Mouse (Mus musculus): ENCODE measurements around the gene Hist1h4h. TPM values are rescaled to one million over a fixed set of nuclear protein-coding genes. Genes with fewer than 3 reads are reported as not detected.

Gene Hist1h4h
- polyA plus RNA-seq, 1 experiment from 2014 or later: not detected

Other genes with a start within 250 kb of the Hist1h4h start
- gene Zfp322a, start 161.8 kb upstream of the Hist1h4h start, polyA plus RNA-seq (2014; fragmentation: Illumina TruSeq; extraction: RNeasy Lipid Tissue Mini Kit (QIAGEN cat#74804); ENCODE audit: low read depth, low replicate concordance): 97.3 TPM
- 2.2 TPM for gene Abt1, start 107.2 kb upstream of the Hist1h4h start, polyA plus RNA-seq (2014; fragmentation: Illumina TruSeq; extraction: RNeasy Lipid Tissue Mini Kit (QIAGEN cat#74804); ENCODE audit: low read depth, low replicate concordance)
- 4.6 TPM for gene Btn1a1, start 65.1 kb upstream of the Hist1h4h start, polyA plus RNA-seq (2014; fragmentation: Illumina TruSeq; extraction: RNeasy Lipid Tissue Mini Kit (QIAGEN cat#74804); ENCODE audit: low read depth, low replicate concordance)
- not detected for gene Btn2a2, start 42.2 kb upstream of the Hist1h4h start, polyA plus RNA-seq (2014; fragmentation: Illumina TruSeq; extraction: RNeasy Lipid Tissue Mini Kit (QIAGEN cat#74804); ENCODE audit: low read depth, low replicate concordance)
- gene Hist1h2af, start 2.9 kb downstream of the Hist1h4h start, polyA plus RNA-seq (2014; fragmentation: Illumina TruSeq; extraction: RNeasy Lipid Tissue Mini Kit (QIAGEN cat#74804); ENCODE audit: low read depth, low replicate concordance): not detected
- not detected for gene Hist1h3g, start 4.4 kb downstream of the Hist1h4h start, polyA plus RNA-seq (2014; fragmentation: Illumina TruSeq; extraction: RNeasy Lipid Tissue Mini Kit (QIAGEN cat#74804); ENCODE audit: low read depth, low replicate concordance)
- 2.1 TPM for gene Hist1h2bh, start 12.3 kb downstream of the Hist1h4h start, polyA plus RNA-seq (2014; fragmentation: Illumina TruSeq; extraction: RNeasy Lipid Tissue Mini Kit (QIAGEN cat#74804); ENCODE audit: low read depth, low replicate concordance)
- gene Hist1h3f, start 13.0 kb downstream of the Hist1h4h start, polyA plus RNA-seq (2014; fragmentation: Illumina TruSeq; extraction: RNeasy Lipid Tissue Mini Kit (QIAGEN cat#74804); ENCODE audit: low read depth, low replicate concordance): not detected
- not detected for gene Hist1h4f, start 20.6 kb downstream of the Hist1h4h start, polyA plus RNA-seq (2014; fragmentation: Illumina TruSeq; extraction: RNeasy Lipid Tissue Mini Kit (QIAGEN cat#74804); ENCODE audit: low read depth, low replicate concordance)
- 3.9 TPM for gene Hist1h1d, start 22.2 kb downstream of the Hist1h4h start, polyA plus RNA-seq (2014; fragmentation: Illumina TruSeq; extraction: RNeasy Lipid Tissue Mini Kit (QIAGEN cat#74804); ENCODE audit: low read depth, low replicate concordance)
- gene Hist1h3e, start 31.3 kb downstream of the Hist1h4h start, polyA plus RNA-seq (2014; fragmentation: Illumina TruSeq; extraction: RNeasy Lipid Tissue Mini Kit (QIAGEN cat#74804); ENCODE audit: low read depth, low replicate concordance): not detected
- gene Hist1h2ae, start 40.2 kb downstream of the Hist1h4h start, polyA plus RNA-seq (2014; fragmentation: Illumina TruSeq; extraction: RNeasy Lipid Tissue Mini Kit (QIAGEN cat#74804); ENCODE audit: low read depth, low replicate concordance): not detected
- gene Hist1h2bg, start 40.3 kb downstream of the Hist1h4h start, polyA plus RNA-seq (2014; fragmentation: Illumina TruSeq; extraction: RNeasy Lipid Tissue Mini Kit (QIAGEN cat#74804); ENCODE audit: low read depth, low replicate concordance): 3.6 TPM
- gene Hist1h2bf, start 43.1 kb downstream of the Hist1h4h start, polyA plus RNA-seq (2014; fragmentation: Illumina TruSeq; extraction: RNeasy Lipid Tissue Mini Kit (QIAGEN cat#74804); ENCODE audit: low read depth, low replicate concordance): not detected
- not detected for gene Hist1h2ad, start 43.3 kb downstream of the Hist1h4h start, polyA plus RNA-seq (2014; fragmentation: Illumina TruSeq; extraction: RNeasy Lipid Tissue Mini Kit (QIAGEN cat#74804); ENCODE audit: low read depth, low replicate concordance)
- gene Hist1h3d, start 44.7 kb downstream of the Hist1h4h start, polyA plus RNA-seq (2014; fragmentation: Illumina TruSeq; extraction: RNeasy Lipid Tissue Mini Kit (QIAGEN cat#74804); ENCODE audit: low read depth, low replicate concordance): 6.7 TPM
- gene Hist1h4d, start 50.5 kb downstream of the Hist1h4h start, polyA plus RNA-seq (2014; fragmentation: Illumina TruSeq; extraction: RNeasy Lipid Tissue Mini Kit (QIAGEN cat#74804); ENCODE audit: low read depth, low replicate concordance): 2.3 TPM
- 16.9 TPM for gene Hist1h2be, start 90.1 kb downstream of the Hist1h4h start, polyA plus RNA-seq (2014; fragmentation: Illumina TruSeq; extraction: RNeasy Lipid Tissue Mini Kit (QIAGEN cat#74804); ENCODE audit: low read depth, low replicate concordance)
- gene Hist1h1e, start 91.5 kb downstream of the Hist1h4h start, polyA plus RNA-seq (2014; fragmentation: Illumina TruSeq; extraction: RNeasy Lipid Tissue Mini Kit (QIAGEN cat#74804); ENCODE audit: low read depth, low replicate concordance): 6.3 TPM
- gene Hist1h2ac, start 152.9 kb downstream of the Hist1h4h start, polyA plus RNA-seq (2014; fragmentation: Illumina TruSeq; extraction: RNeasy Lipid Tissue Mini Kit (QIAGEN cat#74804); ENCODE audit: low read depth, low replicate concordance): 9.6 TPM
- 364 TPM for gene Hist1h2bc, start 153.1 kb downstream of the Hist1h4h start, polyA plus RNA-seq (2014; fragmentation: Illumina TruSeq; extraction: RNeasy Lipid Tissue Mini Kit (QIAGEN cat#74804); ENCODE audit: low read depth, low replicate concordance)
- gene Hist1h1t, start 164.8 kb downstream of the Hist1h4h start, polyA plus RNA-seq (2014; fragmentation: Illumina TruSeq; extraction: RNeasy Lipid Tissue Mini Kit (QIAGEN cat#74804); ENCODE audit: low read depth, low replicate concordance): not detected
- 2.2 TPM for gene Hist1h4c, start 167.4 kb downstream of the Hist1h4h start, polyA plus RNA-seq (2014; fragmentation: Illumina TruSeq; extraction: RNeasy Lipid Tissue Mini Kit (QIAGEN cat#74804); ENCODE audit: low read depth, low replicate concordance)
- gene Hfe, start 179.8 kb downstream of the Hist1h4h start, polyA plus RNA-seq (2014; fragmentation: Illumina TruSeq; extraction: RNeasy Lipid Tissue Mini Kit (QIAGEN cat#74804); ENCODE audit: low read depth, low replicate concordance): 13.2 TPM
- 96.7 TPM for gene Hist1h1c, start 207.8 kb downstream of the Hist1h4h start, polyA plus RNA-seq (2014; fragmentation: Illumina TruSeq; extraction: RNeasy Lipid Tissue Mini Kit (QIAGEN cat#74804); ENCODE audit: low read depth, low replicate concordance)
- not detected for gene Hist1h3c, start 214.6 kb downstream of the Hist1h4h start, polyA plus RNA-seq (2014; fragmentation: Illumina TruSeq; extraction: RNeasy Lipid Tissue Mini Kit (QIAGEN cat#74804); ENCODE audit: low read depth, low replicate concordance)
- gene Hist1h2bb, start 215.7 kb downstream of the Hist1h4h start, polyA plus RNA-seq (2014; fragmentation: Illumina TruSeq; extraction: RNeasy Lipid Tissue Mini Kit (QIAGEN cat#74804); ENCODE audit: low read depth, low replicate concordance): not detected
- not detected for gene Hist1h2ab, start 220.1 kb downstream of the Hist1h4h start, polyA plus RNA-seq (2014; fragmentation: Illumina TruSeq; extraction: RNeasy Lipid Tissue Mini Kit (QIAGEN cat#74804); ENCODE audit: low read depth, low replicate concordance)
- not detected for gene Hist1h3b, start 221.2 kb downstream of the Hist1h4h start, polyA plus RNA-seq (2014; fragmentation: Illumina TruSeq; extraction: RNeasy Lipid Tissue Mini Kit (QIAGEN cat#74804); ENCODE audit: low read depth, low replicate concordance)
- not detected for gene Hist1h4b, start 226.0 kb downstream of the Hist1h4h start, polyA plus RNA-seq (2014; fragmentation: Illumina TruSeq; extraction: RNeasy Lipid Tissue Mini Kit (QIAGEN cat#74804); ENCODE audit: low read depth, low replicate concordance)
- not detected for gene Hist1h4a, start 230.2 kb downstream of the Hist1h4h start, polyA plus RNA-seq (2014; fragmentation: Illumina TruSeq; extraction: RNeasy Lipid Tissue Mini Kit (QIAGEN cat#74804); ENCODE audit: low read depth, low replicate concordance)
- not detected for gene Hist1h3a, start 231.3 kb downstream of the Hist1h4h start, polyA plus RNA-seq (2014; fragmentation: Illumina TruSeq; extraction: RNeasy Lipid Tissue Mini Kit (QIAGEN cat#74804); ENCODE audit: low read depth, low replicate concordance)
- gene Hist1h1a, start 232.6 kb downstream of the Hist1h4h start, polyA plus RNA-seq (2014; fragmentation: Illumina TruSeq; extraction: RNeasy Lipid Tissue Mini Kit (QIAGEN cat#74804); ENCODE audit: low read depth, low replicate concordance): not detected
- 1.1 TPM for gene Trim38, start 238.9 kb downstream of the Hist1h4h start, polyA plus RNA-seq (2014; fragmentation: Illumina TruSeq; extraction: RNeasy Lipid Tissue Mini Kit (QIAGEN cat#74804); ENCODE audit: low read depth, low replicate concordance)